8 mouse cellular contexts compared by ENCODE assay signal in genomic region chr19:5688200-5689087, GRCm38 (mm10). TPM values are rescaled to one million over a fixed set of nuclear protein-coding genes. Genes with fewer than 3 reads are reported as not detected.
DNase-seq lines count a peak whose midpoint lies in the region; ATAC-seq lines count a peak whose summit lies in the region.

Map3k11 (plus strand) TSS chr19:5688742.
Pcnx3 (minus strand) TSS chr19:5688908.

- no peaks in the 10 kb centered on the region for H3K27me3 ChIP-seq in forebrain, embryonic 14.5 days (replicated peaks; ENCODE audit: control insufficient read depth, insufficient read depth, low read length)
- H3K27me3 ChIP-seq in neural tube, embryonic 15.5 days (replicated peaks) = no peaks in the 10 kb centered on the region

- H3K36me3 ChIP-seq in forebrain, embryonic 14.5 days (ENCODE audit: control insufficient read depth, insufficient read depth, low read length) = peaks cover 60% of the 10 kb centered on the region
- H3K36me3 ChIP-seq in neural tube, embryonic 15.5 days = peaks cover 39% of the 10 kb centered on the region

- peak; percentile 96 for ATAC-seq in forebrain, embryonic 14.5 days
- ATAC-seq in neural tube, embryonic 15.5 days (ENCODE audit: low FRiP score) = peak; percentile 96

- peak within 1 kb of the TSS; percentile 78 for H3K27ac ChIP-seq in forebrain, embryonic 14.5 days (ENCODE audit: low read depth, low read length)
- peak within 1 kb of the TSS; percentile 91 for H3K27ac ChIP-seq in neural tube, embryonic 15.5 days (replicated peaks)

- H3K4me3 ChIP-seq in forebrain, embryonic 14.5 days (ENCODE audit: low read depth, low read length) = peak within 1 kb of the TSS; percentile 89
- H3K4me3 ChIP-seq in neural tube, embryonic 15.5 days (replicated peaks) = peak within 1 kb of the TSS; percentile 86

- H3K4me2 ChIP-seq in forebrain, embryonic 14.5 days (ENCODE audit: low read length) = peak within 1 kb of the TSS; percentile 100
- peak within 1 kb of the TSS; percentile 95 for H3K4me2 ChIP-seq in neural tube, embryonic 15.5 days

- intact Hi-C loops in heart, postnatal 14 days (cut with DNase I) = no loop called here

- H3K9ac ChIP-seq in forebrain, embryonic 14.5 days (ENCODE audit: low read length) = peak within 1 kb of the TSS; percentile 87
- H3K9ac ChIP-seq in neural tube, embryonic 15.5 days (replicated peaks) = peak within 1 kb of the TSS; percentile 84

- H3K4me1 ChIP-seq in forebrain, embryonic 14.5 days (ENCODE audit: control insufficient read depth, insufficient read depth, low read length) = peaks cover 21% of the 10 kb centered on the region
- peaks cover 55% of the 10 kb centered on the region for H3K4me1 ChIP-seq in neural tube, embryonic 15.5 days

- DNase-seq in ES-CJ7 (ENCODE audit: low read depth, low spot score) = peak; percentile 98
- DNase-seq in cerebellum, adult 11 months = peak; percentile 98
- peak; percentile 99 for DNase-seq in forebrain, embryonic 14.5 days (ENCODE audit: low spot score)
- DNase-seq in heart, postnatal 14 days = peak; percentile 95 to 96
- peak; percentile 98 for DNase-seq in layer of hippocampus, adult 11-12 months (ENCODE audit: low spot score)
- DNase-seq in lung, adult 18-20 months = peak; percentile 98 to 99
- peak; percentile 96 for DNase-seq in testis, postnatal 14 days (ENCODE audit: low spot score)

- H3K9me3 ChIP-seq in forebrain, embryonic 14.5 days (replicated peaks; ENCODE audit: control insufficient read depth, low read length) = no peaks in the 10 kb centered on the region
- H3K9me3 ChIP-seq in neural tube, embryonic 15.5 days (replicated peaks) = no peaks in the 10 kb centered on the region

- WGBS in forebrain, embryonic 14.5 days = under 1% methylated on average over 69 of the region's 69 CpGs
- WGBS in neural tube, embryonic 15.5 days = under 1% methylated on average over 69 of the region's 69 CpGs

RNA-seq across cellular contexts. Expression of gene Map3k11, which starts in this region (rescaled TPM):
- polyA plus RNA-seq in forebrain, embryonic 14.5 days (2014; fragmentation: Nextera tagmentation; extraction: Ambion mirVana) = 9.2 and 11.8 TPM in 2 replicates
- total RNA-seq in heart, postnatal 14 days (2021) = 10 to 100 TPM; 35.9 to 37.2 TPM
- 12.7 and 18.3 TPM in 2 replicates for polyA plus RNA-seq in neural tube, embryonic 15.5 days (2015; fragmentation: Nextera tagmentation; extraction: Ambion mirVana)

RNA-seq across cellular contexts. Expression of gene Pcnx3, which starts in this region (rescaled TPM):
- polyA plus RNA-seq in forebrain, embryonic 14.5 days (2014; fragmentation: Nextera tagmentation; extraction: Ambion mirVana) = 20.9 and 24.6 TPM in 2 replicates
- 10 to 100 TPM; 24.0 to 24.9 TPM for total RNA-seq in heart, postnatal 14 days (2021)
- polyA plus RNA-seq in neural tube, embryonic 15.5 days (2015; fragmentation: Nextera tagmentation; extraction: Ambion mirVana) = 21.0 and 23.4 TPM in 2 replicates

Comparison
In these comparisons a context has a peak if more than half of its experiments do, and no peak if none do; other contexts are left out.
1. Peak in every context shown above with its lines: DNase-seq, ATAC-seq, H3K4me3 ChIP-seq and H3K27ac ChIP-seq.